Mouse (Mus musculus) heart, postnatal 0 days (tissue): Measurements from ENCODE around the gene Lilra5.
"Not testable (repeated sequence)": the region's sequence is repeated elsewhere in the genome, so short reads cannot be mapped to it uniquely, and the experiment has no call there.

Experiments used
- CTCF ChIP-seq: IDR thresholded peaks from 2 replicates; pipeline ENCODE4 v1.5.1; 2016; ENCODE audit warnings: antibody characterized with exemption, control low read depth, low read depth
- EP300 ChIP-seq: IDR thresholded peaks from 2 replicates; pipeline ENCODE4 v1.6.1; 2016; ENCODE audit warnings: antibody characterized with exemption, low read depth

- not testable (repeated sequence) for TF ChIP-seq CTCF, EP300
These were observed 34.6 kb downstream of the Lilra5 start for GRCm38 (mm10) chr7:4272106-4272505.
